Mouse (Mus musculus): Measurements from ENCODE around the gene Cemip.

Gene Cemip

GRCm38 (mm10) chr7:83966047-83966818 lies 120.1 kb downstream of the Cemip start:
- DNase-seq (ENCODE audit: low spot score): peak; percentile 51

GRCm38 (mm10) chr7:83965181-83965580 lies 121.1 kb downstream of the Cemip start:
- peak; percentile 24 for DNase-seq (ENCODE audit: low spot score)

DNA sequence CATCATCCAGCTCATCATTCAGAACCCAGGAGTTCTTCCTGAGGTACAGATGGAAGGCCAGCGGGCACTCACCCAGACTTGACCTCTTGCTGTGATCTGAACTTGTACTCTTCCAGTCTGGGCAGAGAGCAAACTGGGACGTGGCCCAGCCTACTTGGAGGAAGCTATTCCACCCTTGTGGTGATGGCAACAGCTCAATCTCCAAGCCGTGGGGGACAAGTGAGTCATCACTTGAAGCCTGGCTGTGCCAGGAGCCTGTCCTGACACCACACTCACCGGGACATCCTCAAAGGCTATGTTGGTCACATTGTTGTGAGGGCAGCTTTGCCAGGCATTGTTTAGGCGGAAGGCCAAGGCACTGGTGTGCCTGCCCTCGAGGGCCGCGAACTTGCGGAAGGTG lies 133.8 kb downstream of the Cemip start:
- peak; percentile 15 for DNase-seq (ENCODE audit: low spot score)

DNA sequence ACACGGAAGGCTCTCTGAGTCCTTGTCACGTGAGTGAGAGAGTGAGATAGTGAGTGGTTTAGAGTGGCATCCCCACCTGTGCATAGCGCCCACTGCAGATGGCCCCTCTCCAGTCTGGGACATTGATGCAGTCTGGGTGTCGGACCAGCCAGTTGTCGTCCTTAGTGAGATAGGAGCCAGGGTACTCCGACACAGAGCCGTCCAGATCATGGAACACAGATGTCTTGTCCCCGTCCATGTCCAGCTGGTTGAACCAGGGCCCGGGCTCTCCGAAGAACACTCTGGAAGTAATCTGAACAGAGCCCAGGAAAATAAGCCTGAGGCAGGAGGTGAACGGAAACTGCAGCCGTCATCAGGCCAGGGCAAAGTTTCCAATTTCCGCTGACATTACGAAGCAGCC lies 135.0 kb downstream of the Cemip start:
- DNase-seq (ENCODE audit: low spot score): no peak

- no peak for DNase-seq (ENCODE audit: low spot score)
These were observed 136.6 kb downstream of the Cemip start for GRCm38 (mm10) chr7:83949662-83950061.

DNA sequence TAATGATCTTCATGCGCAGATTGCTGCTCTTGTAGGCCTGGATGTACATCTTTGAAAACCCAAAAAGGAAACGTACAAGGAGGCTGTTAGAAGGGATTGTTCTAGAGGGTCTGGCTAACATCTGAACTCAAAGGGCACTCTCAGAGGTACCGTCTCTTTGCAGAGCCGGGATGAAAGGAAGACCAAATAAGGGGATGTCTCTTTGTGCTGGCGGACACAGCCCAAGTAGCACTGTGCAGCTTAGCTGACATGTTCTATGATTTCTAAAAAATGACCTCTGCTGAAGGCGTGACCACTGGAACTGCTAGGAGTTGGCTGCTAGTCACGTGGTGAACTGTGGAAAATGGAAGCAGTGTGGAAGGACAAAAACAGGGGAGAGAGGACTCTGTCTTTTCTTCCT lies 137.6 kb downstream of the Cemip start:
- DNase-seq (ENCODE audit: low spot score): no peak

DNA sequence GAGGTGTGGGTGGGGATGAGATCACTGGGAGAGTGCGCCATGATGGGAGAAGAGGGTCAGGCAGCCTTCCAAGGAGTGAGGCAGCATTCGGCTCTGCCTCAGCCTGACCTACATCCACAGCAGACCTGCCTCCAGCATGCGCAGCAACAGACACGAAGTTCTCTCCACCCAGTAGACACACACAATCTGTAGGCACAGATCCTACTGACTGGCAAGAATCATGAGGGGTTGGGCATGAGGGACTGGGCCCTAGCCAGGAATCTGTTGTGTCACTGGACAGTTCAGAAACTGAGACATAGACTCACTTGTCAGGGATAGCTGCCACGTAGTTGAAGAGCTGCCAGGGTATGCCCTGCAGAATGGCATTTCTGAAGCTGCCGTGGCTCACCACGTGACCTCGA lies 144.6 kb downstream of the Cemip start:
- peak; percentile 37 for DNase-seq (ENCODE audit: low spot score)

GRCm38 (mm10) chr7:83940136-83940535 lies 146.2 kb downstream of the Cemip start:
- no peak for DNase-seq (ENCODE audit: low spot score)

GRCm38 (mm10) chr7:83939017-83939721 lies 147.1 kb downstream of the Cemip start:
- no peak for DNase-seq (ENCODE audit: low spot score)

DNA sequence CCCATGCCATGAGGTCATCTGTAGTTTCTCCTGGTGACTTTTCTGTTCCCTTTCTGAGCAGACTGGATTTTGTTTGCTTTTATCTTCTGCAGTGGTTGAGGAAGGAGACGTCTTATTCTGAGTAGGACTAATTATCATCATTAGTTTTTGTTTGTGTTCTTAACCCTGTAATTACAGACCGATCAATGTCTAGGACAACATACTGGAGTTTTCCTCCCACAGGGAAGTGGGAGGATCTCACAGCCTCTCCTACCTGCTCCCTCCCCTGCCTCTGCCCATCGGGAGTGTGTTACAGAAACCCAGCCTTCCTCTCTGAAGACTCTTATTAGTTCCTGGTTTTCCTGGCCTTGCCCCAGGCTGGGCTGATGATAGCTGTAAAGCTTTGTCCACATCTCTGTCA lies 164.7 kb downstream of the Cemip start:
- no peak for DNase-seq (ENCODE audit: low spot score)

GRCm38 (mm10) chr7:83920241-83920640 lies 166.1 kb downstream of the Cemip start:
- no peak for DNase-seq (ENCODE audit: low spot score)

- DNase-seq (ENCODE audit: low spot score): peak; percentile 87
These were observed 171.7 kb downstream of the Cemip start for GRCm38 (mm10) chr7:83914566-83914965.

GRCm38 (mm10) chr7:83913995-83914394 lies 172.3 kb downstream of the Cemip start:
- no peak for DNase-seq (ENCODE audit: low spot score)

DNA sequence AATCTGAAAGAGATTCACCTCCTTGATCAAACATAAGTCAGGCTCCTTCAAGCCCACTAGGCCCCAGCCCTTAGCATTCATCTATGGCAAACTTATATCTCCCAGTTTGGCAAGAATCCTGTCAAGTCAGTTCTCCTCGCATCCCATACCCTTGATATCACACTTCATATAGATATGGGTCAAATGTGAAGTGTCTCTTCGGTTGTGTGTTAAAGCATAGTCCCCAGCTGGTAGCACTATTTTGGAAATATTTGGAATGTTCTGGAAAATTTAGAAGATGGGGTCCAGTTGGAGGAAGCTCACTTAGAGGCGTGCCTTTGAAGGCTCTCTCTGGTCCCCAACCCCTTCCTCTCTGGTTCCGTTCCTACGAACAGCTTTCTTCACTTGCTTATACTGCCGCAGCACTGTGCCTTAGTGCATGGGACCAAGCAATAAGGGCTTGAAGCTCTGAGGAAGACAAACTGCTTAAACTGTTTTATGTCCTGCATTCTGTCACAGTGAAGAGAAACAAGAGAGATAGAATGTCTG lies 172.8 kb downstream of the Cemip start:
- no peak for DNase-seq (ENCODE audit: low spot score)

DNA sequence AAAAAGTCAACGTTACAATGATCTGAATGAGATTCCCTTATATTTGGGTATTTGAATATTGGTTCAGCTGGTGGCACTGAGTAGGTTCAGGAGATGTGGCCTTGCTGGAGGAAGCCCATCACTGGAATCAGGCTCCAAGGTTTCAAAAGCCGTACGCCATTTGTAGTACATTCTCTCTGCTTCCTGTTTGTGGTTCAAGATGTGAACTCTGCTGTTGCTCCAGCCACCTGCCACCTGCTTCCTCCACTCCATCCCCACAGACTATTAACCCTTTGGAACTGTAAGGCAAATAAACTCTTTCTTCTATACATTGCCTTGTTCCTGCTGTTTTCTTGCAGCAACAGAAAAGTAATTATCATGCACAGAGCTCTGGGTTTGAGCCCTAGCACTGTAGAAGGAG lies 174.4 kb downstream of the Cemip start:
- no peak for DNase-seq (ENCODE audit: low spot score)

DNA sequence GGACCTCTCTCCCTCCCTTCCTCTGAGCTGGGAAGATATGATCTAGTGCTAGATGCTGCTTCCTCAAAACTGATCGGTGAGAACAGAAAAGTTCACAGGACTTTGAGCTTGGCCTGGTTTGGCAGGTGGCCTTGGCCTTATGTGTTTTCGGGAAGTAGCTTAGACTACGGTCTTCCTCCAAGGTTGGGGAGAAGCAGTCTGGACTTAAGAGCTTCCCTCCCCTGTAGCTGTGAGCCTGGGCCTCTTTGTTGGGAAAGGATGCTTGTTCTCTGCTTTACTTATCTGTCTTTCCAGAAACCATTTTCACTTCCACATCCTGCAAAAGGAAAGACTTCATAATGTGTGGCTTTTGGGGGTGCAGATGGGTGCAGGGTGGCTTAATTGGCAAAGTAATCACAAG lies 181.5 kb downstream of the Cemip start:
- DNase-seq (ENCODE audit: low spot score): no peak

DNA sequence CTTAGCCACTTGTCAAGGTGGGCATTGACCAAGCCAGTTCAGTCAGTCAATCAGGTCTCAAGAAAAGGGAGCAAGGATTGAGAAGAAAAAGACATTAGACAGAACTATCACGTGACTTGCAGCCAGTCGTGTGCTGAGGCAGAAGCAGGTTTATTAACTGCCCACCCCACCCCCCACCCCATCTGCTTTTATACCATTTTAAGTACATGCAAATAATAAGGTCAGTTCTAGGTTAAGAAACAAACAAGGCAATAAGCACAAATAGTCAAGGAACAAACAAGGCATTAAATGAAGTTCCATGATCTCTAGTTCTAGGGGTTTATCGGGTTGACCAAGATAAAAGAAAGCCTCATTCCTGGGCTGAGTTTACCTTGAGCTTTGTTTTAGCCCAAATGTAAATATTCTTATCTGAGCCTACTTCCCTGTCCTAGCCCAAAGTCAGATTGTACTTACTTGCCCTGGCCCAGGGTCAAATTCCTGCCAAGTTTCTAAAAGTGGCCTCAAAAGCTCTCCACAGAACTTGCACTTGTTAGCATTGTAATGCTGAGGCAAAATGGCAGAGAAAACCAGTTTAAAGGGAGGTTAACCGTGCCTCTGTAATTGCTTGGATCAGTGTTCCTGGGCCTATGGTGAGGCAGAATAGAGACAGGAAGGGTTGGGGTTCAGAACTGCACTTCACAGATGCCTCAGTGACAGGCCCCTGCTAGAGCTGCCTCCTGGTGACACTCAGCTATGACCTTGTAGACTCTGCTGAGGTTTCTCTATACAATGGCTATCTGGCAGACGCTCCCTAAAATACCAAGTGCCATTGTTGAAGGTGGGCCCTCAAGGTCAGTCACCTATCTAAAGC lies 183.8 kb downstream of the Cemip start:
- no peak for DNase-seq (ENCODE audit: low spot score)

DNA sequence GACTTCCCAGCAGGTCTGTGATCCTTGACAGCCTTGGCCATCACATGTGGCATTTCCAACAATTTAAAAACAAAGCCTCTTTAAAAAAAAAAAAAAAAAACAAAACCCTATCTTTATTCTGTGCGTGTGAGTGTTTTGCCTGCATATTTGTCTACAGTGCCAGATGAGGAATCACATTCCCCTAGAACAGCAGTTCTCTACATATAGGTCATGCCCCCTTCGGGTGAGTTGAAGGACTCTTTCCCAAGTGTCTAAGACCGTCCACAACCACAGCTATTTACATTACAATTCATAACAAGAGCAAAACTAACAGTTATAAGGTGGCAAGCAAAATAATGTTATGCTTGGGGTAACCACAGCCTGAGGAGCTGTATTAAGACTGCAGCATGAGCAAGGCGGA lies 184.9 kb downstream of the Cemip start:
- no peak for DNase-seq (ENCODE audit: low spot score)

DNA sequence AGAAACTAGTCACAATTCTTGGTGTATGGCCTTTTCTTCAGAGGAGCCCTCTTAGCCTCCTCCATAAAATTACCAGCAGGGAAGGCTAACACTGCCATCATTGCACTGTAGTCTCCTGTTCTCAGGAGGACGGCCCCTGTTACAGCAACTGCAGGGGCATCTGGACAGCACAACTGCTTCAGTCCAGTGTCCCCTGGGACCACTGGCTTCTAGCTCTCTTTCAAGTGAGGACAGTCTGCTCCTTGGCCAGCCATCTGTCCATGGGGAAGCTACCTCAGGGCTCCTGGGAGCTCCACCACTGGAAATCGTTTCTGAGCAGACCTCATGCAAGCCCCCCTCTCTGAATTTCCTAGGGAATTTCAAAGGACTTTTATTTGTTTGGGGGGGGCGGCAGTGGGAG lies 185.8 kb downstream of the Cemip start:
- DNase-seq (ENCODE audit: low spot score): no peak

GRCm38 (mm10) chr7:83898267-83898666 lies 188.0 kb downstream of the Cemip start:
- DNase-seq (ENCODE audit: low spot score): no peak

GRCm38 (mm10) chr7:83896077-83896740 lies 190.1 kb downstream of the Cemip start:
- no peak for DNase-seq (ENCODE audit: low spot score)

GRCm38 (mm10) chr7:83894348-83894747 lies 192.0 kb downstream of the Cemip start:
- no peak for DNase-seq (ENCODE audit: low spot score)
